Mouse (Mus musculus): ENCODE results near the gene Actg1. TPM values are rescaled to one million over a fixed set of nuclear protein-coding genes. Genes with fewer than 3 reads are reported as not detected.

Gene Actg1
- 1,479 TPM for total RNA-seq (2023)

GRCm38 (mm10) chr11:120347791-120348683 lies at the start of gene Actg1:
Actg1 (minus strand) TSS chr11:120348542.

GRCm38 (mm10) chr11:120378611-120379540 lies 30.5 kb upstream of the Actg1 start, which contains the start of gene Faap100:
Faap100 (minus strand) TSS chr11:120378764.

GRCm38 (mm10) chr11:120361295-120361694 lies 13.0 kb upstream of the Actg1 start, which contains the start of gene Fscn2:
Fscn2 (plus strand) TSS chr11:120361534.

Other genes with a start within 250 kb of the Actg1 start
- 18.3 TPM for gene Tepsin, start 249.8 kb downstream of the Actg1 start, total RNA-seq (2023)
- 36.4 TPM for gene Ndufaf8, start 249.6 kb downstream of the Actg1 start, total RNA-seq (2023)
- 106 TPM for gene Slc38a10, start 197.2 kb downstream of the Actg1 start, total RNA-seq (2023)
- 0.24 TPM for gene Bahcc1, start 115.6 kb downstream of the Actg1 start, total RNA-seq (2023)
- not detected for gene Fscn2, start 13.0 kb upstream of the Actg1 start, total RNA-seq (2023)
- 19.7 TPM for gene Faap100, start 30.2 kb upstream of the Actg1 start, total RNA-seq (2023)
- 45.7 TPM for gene Nploc4, start 89.2 kb upstream of the Actg1 start, total RNA-seq (2023)
- 14.2 TPM for gene Tspan10, start 94.1 kb upstream of the Actg1 start, total RNA-seq (2023)
- gene Pde6g, start 105.0 kb upstream of the Actg1 start, total RNA-seq (2023): 0.77 TPM
- 2.9 TPM for gene Oxld1, start 109.5 kb upstream of the Actg1 start, total RNA-seq (2023)
- gene Ccdc137, start 109.6 kb upstream of the Actg1 start, total RNA-seq (2023): 28.4 TPM
- 10.8 TPM for gene Arl16, start 119.1 kb upstream of the Actg1 start, total RNA-seq (2023)
- gene Mrpl12, start 136.1 kb upstream of the Actg1 start, total RNA-seq (2023): 36.0 TPM
- 11.0 TPM for gene Slc25a10, start 143.3 kb upstream of the Actg1 start, total RNA-seq (2023)
- gene Gcgr, start 182.2 kb upstream of the Actg1 start, total RNA-seq (2023): not detected
- 41.2 TPM for gene Mcrip1, start 201.2 kb upstream of the Actg1 start, total RNA-seq (2023)
- not detected for gene Ppp1r27, start 202.6 kb upstream of the Actg1 start, total RNA-seq (2023)
- gene P4hb, start 224.7 kb upstream of the Actg1 start, total RNA-seq (2023): 159 TPM
- 371 TPM for gene Arhgdia, start 233.1 kb upstream of the Actg1 start, total RNA-seq (2023)
- gene Alyref, start 249.8 kb upstream of the Actg1 start, total RNA-seq (2023): 93.3 TPM
- gene Anapc11, start 249.9 kb upstream of the Actg1 start, total RNA-seq (2023): 84.8 TPM

All from CD8-positive naive resting alpha-beta T cell, adult 57 days (primary cell).